Mouse (Mus musculus) kidney, embryonic 15.5 days (tissue): ENCODE results near the gene Igsf11. TPM values are rescaled to one million over a fixed set of nuclear protein-coding genes. Genes with fewer than 3 reads are reported as not detected.

Experiments used
- ATAC-seq: fragments of 200-750 bp; cut with Nextera tagmentation; replicated peaks from 2 replicates; pipeline ENCODE4 v1.8.0; 2017; ENCODE audit warnings: moderate TSS enrichment; ENCODE audit not compliant: low FRiP score
- H3K27ac ChIP-seq: fragments of 300-500 bp; sonication (generic); 2 replicates; pipeline ENCODE4 v1.5.1; 2015; ENCODE audit warnings: mild to moderate bottlenecking, inconsistent platforms
- H3K27me3 ChIP-seq: fragments of 300-500 bp; sonication (generic); 2 replicates; pipeline ENCODE4 v1.6.1; 2015; ENCODE audit warnings: inconsistent platforms
- H3K36me3 ChIP-seq: fragments of 300-500 bp; sonication (generic); 2 replicates; pipeline ENCODE4 v1.6.1; 2015; ENCODE audit warnings: inconsistent platforms
- H3K4me1 ChIP-seq: fragments of 300-500 bp; sonication (generic); 2 replicates; pipeline ENCODE4 v1.6.1; 2015; ENCODE audit warnings: inconsistent platforms
- H3K4me2 ChIP-seq: fragments of 300-500 bp; sonication (generic); 2 replicates; pipeline ENCODE4 v1.6.1; 2015; ENCODE audit warnings: moderate library complexity, mild to moderate bottlenecking, inconsistent platforms
- H3K4me3 ChIP-seq: fragments of 300-500 bp; sonication (generic); replicated peaks from 2 replicates; pipeline ENCODE4 v1.5.1; 2015; ENCODE audit warnings: mild to moderate bottlenecking, inconsistent platforms
- H3K9ac ChIP-seq: fragments of 300-500 bp; sonication (generic); 2 replicates; pipeline ENCODE4 v1.6.1; 2015; ENCODE audit warnings: mild to moderate bottlenecking, inconsistent platforms
- H3K9me3 ChIP-seq: fragments of 300-500 bp; sonication (generic); replicated peaks from 2 replicates; pipeline ENCODE4 v1.6.1; 2016; ENCODE audit warnings: inconsistent platforms
- WGBS: fragments of 180-500 bp; shearing (Covaris S2); methylation state at CpG from one replicate; pipeline ENCODE4 v1.1.7; 2015; ENCODE audit warnings: mixed read lengths; 5-methylcytosine and 5-hydroxymethylcytosine counted together
- polyA plus RNA-seq: library from polyadenylated mRNA; unstranded; fragments of >200 nt; fragmentation: Nextera tagmentation; extraction: Ambion mirVana; gene quantifications from 2 replicates; pipeline ENCODE4 v1.2.1, GENCODE M21; 2015

The Igsf11 gene
- polyA plus RNA-seq, 1 experiment from 2014 or later, result 2.1 TPM

- no peaks in the 10 kb centered on the region for H3K27me3 ChIP-seq
- no peak overlapping the region for H3K4me3 ChIP-seq
- H3K4me2 ChIP-seq, result no peak overlapping the region
- no peak overlapping the region for H3K9ac ChIP-seq
- H3K9me3 ChIP-seq, result no peaks in the 10 kb centered on the region
- no peak overlapping the region for H3K27ac ChIP-seq
- peaks cover 9% of the 10 kb centered on the region for H3K4me1 ChIP-seq
- H3K36me3 ChIP-seq, result no peaks in the 10 kb centered on the region
- no peak for ATAC-seq
- WGBS, result 70% methylated on average over 6 of the region's 6 CpGs
These were observed 48.8 kb downstream of the Igsf11 start for GRCm38 (mm10) chr16:38941275-38941674.

- H3K36me3 ChIP-seq, result no peaks in the 10 kb centered on the region
- H3K4me2 ChIP-seq, result no peak overlapping the region
- 22% methylated on average over 5 of the region's 5 CpGs for WGBS
- no peaks in the 10 kb centered on the region for H3K27me3 ChIP-seq
- H3K9ac ChIP-seq, result no peak overlapping the region
- no peak overlapping the region for H3K27ac ChIP-seq
- peaks cover 12% of the 10 kb centered on the region for H3K4me1 ChIP-seq
- H3K4me3 ChIP-seq, result no peak overlapping the region
- H3K9me3 ChIP-seq, result no peaks in the 10 kb centered on the region
- no peak for ATAC-seq
These were observed 51.5 kb downstream of the Igsf11 start for GRCm38 (mm10) chr16:38943706-38944550.

GRCm38 (mm10) chr16:38945111-38945510 lies 52.6 kb downstream of the Igsf11 start:
- 81% methylated on average over 7 of the region's 7 CpGs for WGBS

GRCm38 (mm10) chr16:38945581-38945981 lies 53.1 kb downstream of the Igsf11 start:
- 80% methylated on average over 10 of the region's 10 CpGs for WGBS
- Histone ChIP-seq H3K4me2 (no peak overlapping the region), H3K9me3 (no peaks in the 10 kb centered on the region), H3K27ac (peak overlapping the region; percentile 45), H3K4me1 (peaks cover 12% of the 10 kb centered on the region), H3K36me3 (no peaks in the 10 kb centered on the region), H3K4me3 (no peak overlapping the region), H3K9ac (no peak overlapping the region), H3K27me3 (no peaks in the 10 kb centered on the region)
- peak; percentile 90 for ATAC-seq

More at GRCm38 (mm10) chr16:38945111-38945510, 52.6 kb downstream of the Igsf11 start:
- Histone ChIP-seq H3K36me3 (no peaks in the 10 kb centered on the region), H3K4me1 (peaks cover 12% of the 10 kb centered on the region), H3K9me3 (no peaks in the 10 kb centered on the region), H3K27me3 (no peaks in the 10 kb centered on the region), H3K27ac (peak overlapping the region; percentile 41; the same call in 1 of the 2 replicates), H3K4me3 (no peak overlapping the region), H3K4me2 (no peak overlapping the region), H3K9ac (no peak overlapping the region)
- no peak for ATAC-seq

- ATAC-seq, result peak; percentile 72
- Histone ChIP-seq H3K4me3 (no peak overlapping the region), H3K4me1 (peaks cover 12% of the 10 kb centered on the region), H3K36me3 (no peaks in the 10 kb centered on the region), H3K9ac (no peak overlapping the region), H3K4me2 (no peak overlapping the region), H3K9me3 (no peaks in the 10 kb centered on the region), H3K27ac (peak overlapping the region; percentile 45), H3K27me3 (no peaks in the 10 kb centered on the region)
- 54% methylated on average over 7 of the region's 7 CpGs for WGBS
These were observed 54.0 kb downstream of the Igsf11 start for GRCm38 (mm10) chr16:38946453-38946852.

GRCm38 (mm10) chr16:38947141-38947879 lies 54.8 kb downstream of the Igsf11 start:
- no peaks in the 10 kb centered on the region for H3K36me3 ChIP-seq
- H3K9ac ChIP-seq, result no peak overlapping the region
- H3K4me2 ChIP-seq, result no peak overlapping the region
- no peak for ATAC-seq
- no peak overlapping the region for H3K4me3 ChIP-seq
- 80% methylated on average over 7 of the region's 7 CpGs for WGBS
- no peaks in the 10 kb centered on the region for H3K27me3 ChIP-seq
- peaks cover 12% of the 10 kb centered on the region for H3K4me1 ChIP-seq
- H3K9me3 ChIP-seq, result no peaks in the 10 kb centered on the region
- no peak overlapping the region for H3K27ac ChIP-seq

GRCm38 (mm10) chr16:38948441-38948840 lies 56.0 kb downstream of the Igsf11 start:
- Histone ChIP-seq H3K4me2 (no peak overlapping the region), H3K9me3 (no peaks in the 10 kb centered on the region), H3K4me3 (no peak overlapping the region), H3K27ac (no peak overlapping the region), H3K36me3 (no peaks in the 10 kb centered on the region), H3K9ac (no peak overlapping the region), H3K4me1 (peaks cover 12% of the 10 kb centered on the region), H3K27me3 (no peaks in the 10 kb centered on the region)
- 80% methylated on average over 5 of the region's 5 CpGs for WGBS
- ATAC-seq, result no peak

- no peak for ATAC-seq
- 92% methylated on average over 3 of the region's 3 CpGs for WGBS
These were observed 60.4 kb downstream of the Igsf11 start for GRCm38 (mm10) chr16:38952881-38953280.

GRCm38 (mm10) chr16:38953821-38954220 lies 61.4 kb downstream of the Igsf11 start:
- 84% methylated on average over 6 of the region's 6 CpGs for WGBS
- H3K9ac ChIP-seq, result no peak overlapping the region

More at GRCm38 (mm10) chr16:38952881-38953280, 60.4 kb downstream of the Igsf11 start:
- Histone ChIP-seq H3K27me3 (no peaks in the 10 kb centered on the region), H3K4me2 (no peak overlapping the region), H3K9ac (no peak overlapping the region), H3K4me3 (no peak overlapping the region), H3K9me3 (0 out of 2 replicates have a peak, but pooled peaks cover 6% of the 10 kb centered on the region), H3K27ac (no peak overlapping the region), H3K36me3 (no peaks in the 10 kb centered on the region), H3K4me1 (no peaks in the 10 kb centered on the region)

GRCm38 (mm10) chr16:38954501-38955288 lies 62.2 kb downstream of the Igsf11 start:
- ATAC-seq, result no peak
- Histone ChIP-seq H3K27ac (no peak overlapping the region), H3K36me3 (no peaks in the 10 kb centered on the region), H3K4me1 (no peaks in the 10 kb centered on the region), H3K9me3 (0 out of 2 replicates have a peak, but pooled peaks cover 6% of the 10 kb centered on the region), H3K9ac (no peak overlapping the region), H3K4me3 (no peak overlapping the region), H3K27me3 (no peaks in the 10 kb centered on the region), H3K4me2 (no peak overlapping the region)
- WGBS, result 87% methylated on average over 16 of the region's 16 CpGs

More at GRCm38 (mm10) chr16:38953821-38954220, 61.4 kb downstream of the Igsf11 start:
- Histone ChIP-seq H3K4me2 (no peak overlapping the region), H3K9me3 (0 out of 2 replicates have a peak, but pooled peaks cover 6% of the 10 kb centered on the region), H3K4me1 (no peaks in the 10 kb centered on the region), H3K36me3 (no peaks in the 10 kb centered on the region), H3K27ac (no peak overlapping the region), H3K27me3 (no peaks in the 10 kb centered on the region), H3K4me3 (no peak overlapping the region)
- no peak for ATAC-seq

- H3K4me2 ChIP-seq, result no peak overlapping the region
- no peaks in the 10 kb centered on the region for H3K27me3 ChIP-seq
- no peak overlapping the region for H3K4me3 ChIP-seq
- no peak overlapping the region for H3K9ac ChIP-seq
- no peak overlapping the region for H3K27ac ChIP-seq
- ATAC-seq, result no peak
- H3K36me3 ChIP-seq, result no peaks in the 10 kb centered on the region
- 87% methylated on average over 5 of the region's 5 CpGs for WGBS
- H3K4me1 ChIP-seq, result no peaks in the 10 kb centered on the region
- 0 out of 2 replicates have a peak, but pooled peaks cover 6% of the 10 kb centered on the region for H3K9me3 ChIP-seq
These were observed 62.8 kb downstream of the Igsf11 start for GRCm38 (mm10) chr16:38955296-38955695.
